Mouse (Mus musculus): ENCODE data around the gene Plpp1. TPM values are rescaled to one million over a fixed set of nuclear protein-coding genes. Genes with fewer than 3 reads are reported as not detected.

The Plpp1 gene
- polyA plus RNA-seq, 1 experiment from 2014 or later = 19.5 TPM

GRCm38 (mm10) chr13:112786142-112786541 is 14.4 kb upstream of the Plpp1 start:
- no peak overlapping the region for H3K27ac ChIP-seq (ENCODE audit: low read depth, low read length)
- DNase-seq (ENCODE audit: low spot score) (no peak), ATAC-seq (ENCODE audit: insufficient read depth, low FRiP score, low TSS enrichment) (no peak)
- no peak overlapping the region for H3K4me2 ChIP-seq (ENCODE audit: low read depth)
- no peaks in the 10 kb centered on the region for H3K36me3 ChIP-seq (ENCODE audit: control insufficient read depth, insufficient read depth, low read length)
- no peak overlapping the region for H3K9ac ChIP-seq (ENCODE audit: low read length)
- no peaks in the 10 kb centered on the region for H3K9me3 ChIP-seq (ENCODE audit: control insufficient read depth, low read length)
- no peak overlapping the region for H3K4me3 ChIP-seq (ENCODE audit: low read depth, low read length)
- no peaks in the 10 kb centered on the region for H3K4me1 ChIP-seq (ENCODE audit: control insufficient read depth, insufficient read depth, low read length)
- no peaks in the 10 kb centered on the region for H3K27me3 ChIP-seq (ENCODE audit: control insufficient read depth, insufficient read depth, low read length)
- WGBS = 56% methylated on average over 3 of the region's 3 CpGs

GRCm38 (mm10) chr13:112786942-112787533 is 13.6 kb upstream of the Plpp1 start:
- Histone ChIP-seq H3K4me2 (ENCODE audit: low read depth) (no peak overlapping the region), H3K27ac (ENCODE audit: low read depth, low read length) (no peak overlapping the region), H3K9me3 (ENCODE audit: control insufficient read depth, low read length) (no peaks in the 10 kb centered on the region), H3K36me3 (ENCODE audit: control insufficient read depth, insufficient read depth, low read length) (no peaks in the 10 kb centered on the region), H3K4me1 (ENCODE audit: control insufficient read depth, insufficient read depth, low read length) (no peaks in the 10 kb centered on the region), H3K4me3 (ENCODE audit: low read depth, low read length) (no peak overlapping the region), H3K27me3 (ENCODE audit: control insufficient read depth, insufficient read depth, low read length) (no peaks in the 10 kb centered on the region), H3K9ac (ENCODE audit: low read length) (no peak overlapping the region)
- WGBS = 87% methylated on average over 10 of the region's 10 CpGs
- no peak for DNase-seq (ENCODE audit: low spot score)
- ATAC-seq (ENCODE audit: insufficient read depth, low FRiP score, low TSS enrichment) = no peak

- no peaks in the 10 kb centered on the region for H3K9me3 ChIP-seq (ENCODE audit: control insufficient read depth, low read length)
- no peaks in the 10 kb centered on the region for H3K4me1 ChIP-seq (ENCODE audit: control insufficient read depth, insufficient read depth, low read length)
- no peak for ATAC-seq (ENCODE audit: insufficient read depth, low FRiP score, low TSS enrichment)
- DNase-seq (ENCODE audit: low spot score) = no peak
- no peaks in the 10 kb centered on the region for H3K36me3 ChIP-seq (ENCODE audit: control insufficient read depth, insufficient read depth, low read length)
- no peak overlapping the region for H3K9ac ChIP-seq (ENCODE audit: low read length)
- no peak overlapping the region for H3K4me3 ChIP-seq (ENCODE audit: low read depth, low read length)
- 81% methylated on average over 5 of the region's 5 CpGs for WGBS
- no peaks in the 10 kb centered on the region for H3K27me3 ChIP-seq (ENCODE audit: control insufficient read depth, insufficient read depth, low read length)
- H3K4me2 ChIP-seq (ENCODE audit: low read depth) = no peak overlapping the region
- H3K27ac ChIP-seq (ENCODE audit: low read depth, low read length) = no peak overlapping the region
These were observed 9.8 kb upstream of the Plpp1 start for GRCm38 (mm10) chr13:112790774-112791173.

GRCm38 (mm10) chr13:112791906-112792305 is 8.7 kb upstream of the Plpp1 start:
- no peak for ATAC-seq (ENCODE audit: insufficient read depth, low FRiP score, low TSS enrichment)
- no peak overlapping the region for H3K9ac ChIP-seq (ENCODE audit: low read length)
- no peaks in the 10 kb centered on the region for H3K4me1 ChIP-seq (ENCODE audit: control insufficient read depth, insufficient read depth, low read length)
- H3K36me3 ChIP-seq (ENCODE audit: control insufficient read depth, insufficient read depth, low read length) = no peaks in the 10 kb centered on the region
- no peak overlapping the region for H3K27ac ChIP-seq (ENCODE audit: low read depth, low read length)
- no peak overlapping the region for H3K4me2 ChIP-seq (ENCODE audit: low read depth)
- WGBS = 85% methylated on average over 5 of the region's 5 CpGs
- no peaks in the 10 kb centered on the region for H3K27me3 ChIP-seq (ENCODE audit: control insufficient read depth, insufficient read depth, low read length)
- no peak for DNase-seq (ENCODE audit: low spot score)
- no peak overlapping the region for H3K4me3 ChIP-seq (ENCODE audit: low read depth, low read length)
- no peaks in the 10 kb centered on the region for H3K9me3 ChIP-seq (ENCODE audit: control insufficient read depth, low read length)

- Histone ChIP-seq H3K36me3 (ENCODE audit: control insufficient read depth, insufficient read depth, low read length) (no peaks in the 10 kb centered on the region), H3K27me3 (ENCODE audit: control insufficient read depth, insufficient read depth, low read length) (no peaks in the 10 kb centered on the region), H3K27ac (ENCODE audit: low read depth, low read length) (no peak overlapping the region), H3K9ac (ENCODE audit: low read length) (no peak overlapping the region), H3K4me2 (ENCODE audit: low read depth) (no peak overlapping the region), H3K9me3 (ENCODE audit: control insufficient read depth, low read length) (no peaks in the 10 kb centered on the region), H3K4me1 (ENCODE audit: control insufficient read depth, insufficient read depth, low read length) (0 out of 2 replicates have a peak, but pooled peaks cover 2% of the 10 kb centered on the region), H3K4me3 (ENCODE audit: low read depth, low read length) (no peak overlapping the region)
- 91% methylated on average over 9 of the region's 9 CpGs for WGBS
- ATAC-seq (ENCODE audit: insufficient read depth, low FRiP score, low TSS enrichment) (no peak), DNase-seq (ENCODE audit: low spot score) (no peak)
These were observed 2.2 kb upstream of the Plpp1 start for GRCm38 (mm10) chr13:112798243-112798952.

GRCm38 (mm10) chr13:112798953-112799305 is 1.7 kb upstream of the Plpp1 start:
- Histone ChIP-seq H3K9ac (ENCODE audit: low read length) (no peak overlapping the region), H3K9me3 (ENCODE audit: control insufficient read depth, low read length) (no peaks in the 10 kb centered on the region), H3K27ac (ENCODE audit: low read depth, low read length) (no peak overlapping the region), H3K4me2 (ENCODE audit: low read depth) (no peak overlapping the region), H3K27me3 (ENCODE audit: control insufficient read depth, insufficient read depth, low read length) (no peaks in the 10 kb centered on the region), H3K36me3 (ENCODE audit: control insufficient read depth, insufficient read depth, low read length) (no peaks in the 10 kb centered on the region), H3K4me1 (ENCODE audit: control insufficient read depth, insufficient read depth, low read length) (0 out of 2 replicates have a peak, but pooled peaks cover 2% of the 10 kb centered on the region), H3K4me3 (ENCODE audit: low read depth, low read length) (no peak overlapping the region)
- WGBS = 79% methylated on average over 9 of the region's 9 CpGs
- ATAC-seq (ENCODE audit: insufficient read depth, low FRiP score, low TSS enrichment) (no peak), DNase-seq (ENCODE audit: low spot score) (no peak)

- DNase-seq (ENCODE audit: low spot score) (no peak), ATAC-seq (ENCODE audit: insufficient read depth, low FRiP score, low TSS enrichment) (no peak)
- 0 out of 2 replicates have a peak, but pooled peaks cover 2% of the 10 kb centered on the region for H3K4me1 ChIP-seq (ENCODE audit: control insufficient read depth, insufficient read depth, low read length)
- 78% methylated on average over 8 of the region's 8 CpGs for WGBS
- H3K9ac ChIP-seq (ENCODE audit: low read length) = no peak overlapping the region
- H3K36me3 ChIP-seq (ENCODE audit: control insufficient read depth, insufficient read depth, low read length) = no peaks in the 10 kb centered on the region
- H3K4me2 ChIP-seq (ENCODE audit: low read depth) = no peak overlapping the region; the same call in 1 of the 2 replicates
- no peaks in the 10 kb centered on the region for H3K27me3 ChIP-seq (ENCODE audit: control insufficient read depth, insufficient read depth, low read length)
- H3K4me3 ChIP-seq (ENCODE audit: low read depth, low read length) = no peak overlapping the region
- no peaks in the 10 kb centered on the region for H3K9me3 ChIP-seq (ENCODE audit: control insufficient read depth, low read length)
- H3K27ac ChIP-seq (ENCODE audit: low read depth, low read length) = no peak overlapping the region
These were observed 811 bp upstream of the Plpp1 start for GRCm38 (mm10) chr13:112799721-112800241.

- Histone ChIP-seq H3K4me3 (ENCODE audit: low read depth, low read length) (peak overlapping the region; percentile 72), H3K4me1 (ENCODE audit: control insufficient read depth, insufficient read depth, low read length) (0 out of 2 replicates have a peak, but pooled peaks cover 2% of the 10 kb centered on the region), H3K36me3 (ENCODE audit: control insufficient read depth, insufficient read depth, low read length) (0 out of 2 replicates have a peak, but pooled peaks cover 3% of the 10 kb centered on the region), H3K4me2 (ENCODE audit: low read depth) (peak overlapping the region; percentile 88), H3K9me3 (ENCODE audit: control insufficient read depth, low read length) (no peaks in the 10 kb centered on the region), H3K9ac (ENCODE audit: low read length) (peak overlapping the region; percentile 77), H3K27ac (ENCODE audit: low read depth, low read length) (0 out of 2 replicates have a peak overlapping the region, but pooled peaks have one; percentile 47), H3K27me3 (ENCODE audit: control insufficient read depth, insufficient read depth, low read length) (no peaks in the 10 kb centered on the region)
- peak; percentile 79 for ATAC-seq (ENCODE audit: insufficient read depth, low FRiP score, low TSS enrichment)
- under 1% methylated on average over 19 of the region's 23 CpGs for WGBS
- DNase-seq (ENCODE audit: low spot score) = no peak
These were observed 901 bp downstream of the Plpp1 start for GRCm38 (mm10) chr13:112801381-112802004.

Measured in neural tube, embryonic 11.5 days (tissue).